Mouse (Mus musculus): Measurements from ENCODE around the gene Scrg1. TPM values are rescaled to one million over a fixed set of nuclear protein-coding genes. Genes with fewer than 3 reads are reported as not detected.
"Not testable (repeated sequence)": the region's sequence is repeated elsewhere in the genome, so short reads cannot be mapped to it uniquely, and the experiment has no call there.

Scrg1 gene
- 2.4 TPM in 1 of 2 replicates, not detected in the other for total RNA-seq (2017)

DNA sequence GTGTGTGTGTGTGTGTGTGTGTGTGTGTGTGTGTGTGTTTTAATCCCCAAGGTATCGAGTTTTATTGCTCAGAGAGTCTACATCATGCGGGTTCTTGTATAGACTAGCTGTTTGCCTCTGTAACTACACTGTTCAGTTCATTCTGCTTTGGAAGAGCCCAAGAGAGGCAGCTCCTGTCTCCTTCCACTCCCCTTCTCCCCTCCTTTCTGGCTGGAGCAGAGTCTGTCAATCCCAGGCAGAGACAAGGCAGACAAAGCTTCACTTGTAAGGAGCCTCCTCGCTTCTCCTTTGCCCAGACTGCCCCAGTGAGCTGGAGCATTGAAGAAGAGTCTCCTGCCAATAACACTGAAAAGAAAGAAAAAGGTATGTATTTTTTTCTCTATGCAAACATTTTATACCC, at the start of gene Scrg1:
Gene Scrg1, plus strand, starts transcription at position 159 of the 400 bp plus-strand sequence.
- no peak for ATAC-seq (replicated peaks in 1 of 2; ENCODE audit: insufficient read depth in 1 of 2, low FRiP score in 2 of 2, low TSS enrichment in 1 of 2, low read depth in 1 of 2, poor library complexity in 2 of 2, severe bottlenecking in 2 of 2)

DNA sequence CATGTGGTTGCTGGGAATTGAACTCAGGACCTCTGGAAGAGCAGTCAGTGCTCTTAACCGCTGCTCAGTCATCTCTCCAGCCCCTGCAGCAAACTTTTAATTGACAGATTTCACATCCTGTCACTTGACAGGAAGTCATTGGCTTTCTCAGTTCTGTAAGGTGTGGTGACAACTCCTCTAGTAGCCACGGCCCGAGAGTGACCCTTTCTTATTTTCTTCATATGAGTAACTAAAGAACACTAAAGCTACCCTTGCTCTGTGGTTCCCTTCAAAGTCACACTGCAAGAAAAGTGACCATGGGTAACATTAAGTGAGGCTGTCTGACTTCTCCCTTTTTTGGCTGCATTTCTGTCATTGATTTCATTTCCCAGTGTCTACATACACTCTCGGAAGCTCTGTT, 49.4 kb upstream of the Scrg1 start:
- ATAC-seq (replicated peaks in 1 of 2; ENCODE audit: insufficient read depth in 1 of 2, low FRiP score in 2 of 2, low TSS enrichment in 1 of 2, low read depth in 1 of 2, poor library complexity in 2 of 2, severe bottlenecking in 2 of 2) = no peak

GRCm38 (mm10) chr8:57409333-57409732, 46.4 kb upstream of the Scrg1 start:
- ATAC-seq (replicated peaks in 1 of 2; ENCODE audit: insufficient read depth in 1 of 2, low FRiP score in 2 of 2, low TSS enrichment in 1 of 2, low read depth in 1 of 2, poor library complexity in 2 of 2, severe bottlenecking in 2 of 2) = no peak

GRCm38 (mm10) chr8:57409779-57410472, 45.8 kb upstream of the Scrg1 start:
- ATAC-seq (replicated peaks in 1 of 2; ENCODE audit: insufficient read depth in 1 of 2, low FRiP score in 2 of 2, low TSS enrichment in 1 of 2, low read depth in 1 of 2, poor library complexity in 2 of 2, severe bottlenecking in 2 of 2) = no peak

DNA sequence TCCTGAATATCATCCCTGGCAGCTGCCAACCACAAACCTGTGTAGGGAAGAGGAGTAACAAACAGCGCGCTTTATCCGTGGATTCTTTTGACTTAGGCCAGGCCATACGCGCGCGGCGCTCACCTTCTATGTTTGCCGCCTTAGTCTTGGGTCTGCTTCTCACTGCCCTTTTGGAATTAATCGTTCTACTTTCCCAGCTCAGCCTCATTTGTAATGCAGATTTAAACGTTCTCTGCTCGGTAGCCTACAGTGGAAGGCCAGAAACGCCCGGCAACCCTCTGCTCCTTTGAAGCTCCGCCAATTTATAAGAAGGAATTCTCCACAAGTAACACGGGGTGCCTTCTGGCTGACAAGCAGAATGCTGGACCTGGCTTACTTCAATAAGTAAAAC, 45.3 kb upstream of the Scrg1 start:
- ATAC-seq (replicated peaks in 1 of 2; ENCODE audit: insufficient read depth in 1 of 2, low FRiP score in 2 of 2, low TSS enrichment in 1 of 2, low read depth in 1 of 2, poor library complexity in 2 of 2, severe bottlenecking in 2 of 2) = no peak

- no peak for ATAC-seq (replicated peaks in 1 of 2; ENCODE audit: insufficient read depth in 1 of 2, low FRiP score in 2 of 2, low TSS enrichment in 1 of 2, low read depth in 1 of 2, poor library complexity in 2 of 2, severe bottlenecking in 2 of 2)
Measured at GRCm38 (mm10) chr8:57411366-57411765, 44.4 kb upstream of the Scrg1 start.

DNA sequence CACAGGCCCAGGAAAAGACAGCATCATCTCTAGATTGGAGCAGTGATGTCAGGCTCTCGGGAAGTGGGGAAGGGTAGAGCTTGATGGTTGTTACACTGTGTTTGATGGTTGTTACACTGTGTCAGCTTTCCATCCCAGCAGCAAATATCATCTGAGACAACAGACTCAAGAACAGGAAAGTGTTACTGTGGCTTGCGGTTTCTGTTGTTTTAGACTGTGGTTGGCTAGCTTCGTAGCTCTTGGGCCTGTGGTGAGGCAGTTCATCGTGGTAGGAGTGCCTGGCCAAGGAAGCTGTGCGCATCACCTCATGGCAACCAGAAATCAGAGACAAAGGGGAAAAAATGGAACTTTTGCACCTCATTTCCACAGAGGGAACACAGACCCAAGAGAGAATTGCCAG, 38.9 kb upstream of the Scrg1 start:
- no peak for ATAC-seq (replicated peaks in 1 of 2; ENCODE audit: insufficient read depth in 1 of 2, low FRiP score in 2 of 2, low TSS enrichment in 1 of 2, low read depth in 1 of 2, poor library complexity in 2 of 2, severe bottlenecking in 2 of 2)

GRCm38 (mm10) chr8:57426074-57426473, 29.6 kb upstream of the Scrg1 start:
- ATAC-seq (replicated peaks in 1 of 2; ENCODE audit: insufficient read depth in 1 of 2, low FRiP score in 2 of 2, low TSS enrichment in 1 of 2, low read depth in 1 of 2, poor library complexity in 2 of 2, severe bottlenecking in 2 of 2) = peak; percentile 41 to 44; a peak in 2 of 4 replicates

DNA sequence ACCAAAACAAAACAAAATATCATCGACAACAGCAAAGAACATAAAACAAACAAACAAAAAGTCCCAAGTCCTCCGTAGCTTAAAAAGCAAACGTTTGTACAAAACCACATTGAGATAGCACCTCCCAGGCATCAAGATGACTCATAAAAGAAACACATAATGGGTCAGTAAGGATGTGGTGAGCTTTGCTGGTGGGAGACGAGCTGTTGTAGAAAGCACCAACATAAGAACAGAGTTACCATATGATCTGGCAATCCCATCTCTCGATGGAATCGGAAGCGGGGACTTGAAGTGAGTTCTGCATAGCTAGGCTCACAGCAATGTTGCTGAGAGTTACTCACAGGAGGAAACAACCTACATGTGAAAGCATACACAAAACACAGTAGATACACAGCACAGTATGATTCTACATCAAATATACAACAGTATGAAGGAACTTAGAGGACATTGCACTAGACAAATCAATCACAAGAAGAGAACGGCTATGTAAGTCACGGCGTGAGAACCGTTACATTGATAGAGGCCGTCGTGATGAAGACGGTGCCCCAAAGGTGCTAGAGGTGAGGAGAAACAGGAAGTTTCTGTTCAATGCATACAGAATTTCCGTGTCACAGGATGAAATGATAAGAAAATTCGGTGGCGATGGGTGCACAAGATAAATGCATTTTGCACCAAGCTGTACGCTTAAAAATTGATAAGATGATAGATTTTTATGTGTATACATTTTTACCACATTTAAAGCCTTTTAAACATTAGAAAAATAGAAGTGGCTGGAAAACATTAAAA, 27.9 kb upstream of the Scrg1 start:
- ATAC-seq (replicated peaks in 1 of 2; ENCODE audit: insufficient read depth in 1 of 2, low FRiP score in 2 of 2, low TSS enrichment in 1 of 2, low read depth in 1 of 2, poor library complexity in 2 of 2, severe bottlenecking in 2 of 2) = peak; percentile 34 to 61

DNA sequence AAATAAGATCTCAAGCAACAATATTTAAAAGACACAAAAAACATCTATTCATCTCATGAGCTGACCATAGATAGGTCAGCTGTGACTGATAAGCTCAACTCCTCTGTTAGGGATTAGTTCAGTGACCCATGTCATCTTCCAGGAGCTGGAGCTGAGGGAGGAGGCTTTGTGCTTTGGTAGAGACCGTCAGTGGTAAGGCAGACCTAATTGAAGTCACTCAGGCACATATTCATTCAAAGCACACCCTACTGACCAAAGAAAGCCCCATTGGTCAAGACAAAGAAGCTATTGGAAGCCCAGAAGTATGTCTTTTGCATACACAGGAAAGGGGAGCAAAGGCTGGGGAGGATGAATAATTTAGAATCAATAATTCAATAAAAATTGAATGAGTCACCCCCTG, 27.2 kb upstream of the Scrg1 start:
- no peak for ATAC-seq (replicated peaks in 1 of 2; ENCODE audit: insufficient read depth in 1 of 2, low FRiP score in 2 of 2, low TSS enrichment in 1 of 2, low read depth in 1 of 2, poor library complexity in 2 of 2, severe bottlenecking in 2 of 2)

DNA sequence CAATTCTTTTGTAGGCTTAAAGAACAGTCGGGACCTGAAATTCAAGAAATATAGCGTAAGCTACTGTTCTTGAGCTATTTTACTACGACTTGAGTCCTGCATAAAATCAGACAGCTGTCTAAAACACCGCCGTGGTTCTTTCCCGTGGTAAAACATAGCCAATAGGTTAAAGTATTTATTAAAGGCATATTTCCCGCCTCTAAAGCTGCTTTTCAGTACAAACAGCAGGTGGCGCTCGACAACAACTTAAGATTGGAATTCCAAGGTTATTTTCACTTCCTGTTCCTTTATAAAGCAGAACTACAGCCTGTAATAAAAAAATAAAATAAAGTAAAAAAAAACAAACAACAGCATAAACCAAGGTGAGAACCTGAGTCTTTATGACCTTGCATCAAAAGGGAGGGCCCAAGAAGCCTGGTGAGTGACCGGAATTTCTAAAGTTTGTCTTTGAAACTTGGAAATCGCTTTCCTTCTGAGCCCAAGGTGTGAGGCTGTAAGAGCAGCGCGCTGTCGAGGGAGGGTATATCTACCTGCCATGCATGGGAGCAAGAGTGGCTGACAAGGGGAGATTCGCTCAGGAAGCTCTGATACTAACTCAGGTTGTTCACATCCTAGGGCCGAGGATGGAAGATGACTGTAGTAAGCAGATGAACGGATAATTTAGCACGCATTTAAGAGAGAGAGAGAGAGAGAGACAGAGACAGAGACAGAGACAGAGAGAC, 26.4 kb upstream of the Scrg1 start:
- peak; percentile 58; a peak in 3 of 4 replicates for ATAC-seq (replicated peaks in 1 of 2; ENCODE audit: insufficient read depth in 1 of 2, low FRiP score in 2 of 2, low TSS enrichment in 1 of 2, low read depth in 1 of 2, poor library complexity in 2 of 2, severe bottlenecking in 2 of 2)

GRCm38 (mm10) chr8:57429888-57430274, 25.8 kb upstream of the Scrg1 start:
- not testable (repeated sequence) for ATAC-seq (replicated peaks in 1 of 2; ENCODE audit: insufficient read depth in 1 of 2, low FRiP score in 2 of 2, low TSS enrichment in 1 of 2, low read depth in 1 of 2, poor library complexity in 2 of 2, severe bottlenecking in 2 of 2)

GRCm38 (mm10) chr8:57430901-57431300, 24.8 kb upstream of the Scrg1 start:
- ATAC-seq (replicated peaks in 1 of 2; ENCODE audit: insufficient read depth in 1 of 2, low FRiP score in 2 of 2, low TSS enrichment in 1 of 2, low read depth in 1 of 2, poor library complexity in 2 of 2, severe bottlenecking in 2 of 2) = no peak

DNA sequence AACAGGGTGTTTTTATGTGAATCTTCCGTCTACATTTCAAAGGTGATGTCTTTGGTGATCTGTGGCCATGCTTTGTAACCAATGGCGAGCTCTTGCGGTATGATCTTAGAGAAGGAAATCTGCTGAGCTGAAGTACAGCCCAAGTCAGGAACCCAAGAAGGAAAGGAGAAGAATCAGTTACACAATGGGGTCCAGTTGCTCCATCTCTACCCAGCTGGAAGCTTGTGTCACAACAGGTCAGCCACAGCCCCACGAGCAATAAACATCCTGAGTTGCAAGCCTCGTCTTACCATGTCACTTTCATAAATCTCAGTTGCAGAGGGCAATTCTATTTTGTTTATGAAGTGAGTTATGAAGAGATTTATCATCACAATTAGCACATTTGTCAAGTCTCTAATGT, 22.9 kb upstream of the Scrg1 start:
- ATAC-seq (replicated peaks in 1 of 2; ENCODE audit: insufficient read depth in 1 of 2, low FRiP score in 2 of 2, low TSS enrichment in 1 of 2, low read depth in 1 of 2, poor library complexity in 2 of 2, severe bottlenecking in 2 of 2) = peak in 1 of 2 experiments; percentile 54; a peak in 1 of 4 replicates

- peak; percentile 79 to 91 for ATAC-seq (replicated peaks in 1 of 2; ENCODE audit: insufficient read depth in 1 of 2, low FRiP score in 2 of 2, low TSS enrichment in 1 of 2, low read depth in 1 of 2, poor library complexity in 2 of 2, severe bottlenecking in 2 of 2)
Measured at GRCm38 (mm10) chr8:57435768-57436436, 19.8 kb upstream of the Scrg1 start.

DNA sequence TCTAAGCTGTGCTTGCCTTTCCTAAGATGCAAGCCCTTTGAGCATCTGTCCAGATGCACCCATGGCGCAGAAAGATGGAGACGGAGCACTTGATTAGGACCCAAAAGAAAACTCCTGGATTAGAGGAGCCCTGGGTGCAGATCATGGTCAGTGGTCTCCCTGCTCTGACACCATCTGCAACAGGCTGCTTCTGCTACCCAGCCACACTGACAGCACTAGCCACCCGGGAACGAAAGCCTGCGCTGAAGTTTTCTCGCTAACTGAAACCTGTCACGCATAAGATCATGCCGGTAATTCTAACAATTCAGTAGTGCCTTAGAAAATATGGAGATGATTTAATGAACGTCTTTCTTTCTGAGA, 19.3 kb upstream of the Scrg1 start:
- ATAC-seq (replicated peaks in 1 of 2; ENCODE audit: insufficient read depth in 1 of 2, low FRiP score in 2 of 2, low TSS enrichment in 1 of 2, low read depth in 1 of 2, poor library complexity in 2 of 2, severe bottlenecking in 2 of 2) = peak in 1 of 2 experiments; percentile 4; a peak in 1 of 4 replicates

DNA sequence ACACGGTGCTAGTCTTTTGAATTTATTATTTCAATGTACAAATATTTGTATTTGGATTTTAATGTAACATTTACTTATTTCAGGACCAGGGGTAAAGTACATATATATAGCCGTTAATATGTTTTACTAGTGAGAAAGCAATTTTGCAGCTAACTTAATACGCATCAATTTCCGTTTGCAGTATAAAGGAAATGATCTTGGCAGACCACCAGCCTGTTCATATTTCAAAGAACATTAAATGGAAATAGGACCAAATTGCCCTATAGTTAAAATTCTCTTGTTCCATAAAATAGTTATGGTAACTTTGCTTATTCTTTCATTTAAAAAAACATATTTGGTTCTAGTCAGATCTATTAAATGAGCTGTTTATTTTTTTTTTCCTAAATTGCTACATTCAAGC, 14.6 kb upstream of the Scrg1 start:
- ATAC-seq (replicated peaks in 1 of 2; ENCODE audit: insufficient read depth in 1 of 2, low FRiP score in 2 of 2, low TSS enrichment in 1 of 2, low read depth in 1 of 2, poor library complexity in 2 of 2, severe bottlenecking in 2 of 2) = no peak

GRCm38 (mm10) chr8:57441556-57441955, 14.2 kb upstream of the Scrg1 start:
- ATAC-seq (replicated peaks in 1 of 2; ENCODE audit: insufficient read depth in 1 of 2, low FRiP score in 2 of 2, low TSS enrichment in 1 of 2, low read depth in 1 of 2, poor library complexity in 2 of 2, severe bottlenecking in 2 of 2) = peak; percentile 82 to 94

Data from hematopoietic stem cell, adult 5-6 weeks (primary cell).